In the genomic region with DNA sequence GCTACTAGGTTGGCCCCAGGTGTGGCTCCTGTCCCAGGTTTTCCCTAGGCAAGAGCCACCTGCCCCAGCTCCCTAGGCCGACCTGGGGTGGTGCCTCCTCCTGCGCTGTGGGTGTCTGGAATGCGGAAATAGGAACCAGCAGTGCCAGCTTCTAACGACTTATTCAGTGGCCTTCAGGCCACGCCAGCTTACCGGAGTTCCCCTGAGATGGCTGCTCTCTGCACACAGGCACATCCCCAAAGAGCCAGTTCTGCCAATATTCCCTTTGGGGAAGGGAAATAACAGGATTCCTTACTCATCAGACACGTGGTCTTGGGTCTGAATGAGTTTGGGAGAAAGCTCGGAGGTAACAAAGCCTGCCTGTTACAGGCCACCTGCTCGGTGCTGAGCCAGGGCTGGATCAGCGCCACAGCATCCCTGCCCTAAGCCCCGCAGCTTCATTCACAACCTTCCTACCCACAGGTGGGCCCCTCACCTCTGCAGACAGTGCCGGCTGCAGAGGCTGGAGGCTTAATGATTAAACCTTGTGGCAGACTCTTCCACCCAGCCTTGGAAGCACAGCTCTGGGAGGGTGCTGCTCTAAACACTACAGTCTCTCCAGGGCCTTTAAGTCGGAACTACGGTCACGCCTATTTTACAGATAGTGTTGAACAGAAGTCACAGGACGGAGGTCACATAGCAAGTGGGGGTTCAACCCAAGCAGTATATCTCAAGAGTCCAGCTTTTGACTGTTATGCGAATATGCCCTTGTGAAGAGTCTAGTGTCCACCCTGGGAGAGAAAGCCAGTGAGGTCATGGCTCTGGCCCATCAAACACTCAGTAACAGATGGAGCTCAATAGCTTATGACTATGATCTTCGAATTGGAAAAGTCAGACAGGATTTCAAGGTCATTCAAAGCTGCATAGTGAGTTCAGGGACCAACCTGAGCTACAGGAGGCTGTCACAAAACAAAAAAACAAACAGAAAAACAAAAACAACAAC, we compare ENCODE assay signal across 9 mouse cellular contexts. TPM values are rescaled to one million over a fixed set of nuclear protein-coding genes. Genes with fewer than 3 reads are reported as not detected.
DNase-seq lines count a peak whose midpoint lies in the region; ATAC-seq and TF ChIP-seq lines count a peak whose summit lies in the region.
"Had no signal": no experiment of that assay in that cellular context is flagged by ENCODE, and none has a peak within 500 bp of the region (broad histone marks: within the 10 kb centered on the region; RNA-seq: fewer than 3 reads in every experiment).

No protein-coding gene starts in this region.

- no peak for TF ChIP-seq EP300 in lung, postnatal 0 days (IDR thresholded peaks at IDR 0.05)

- no peak for TF ChIP-seq CTCF in gastrocnemius, adult 2 months (IDR thresholded peaks at IDR 0.05)
- no peak for TF ChIP-seq CTCF in lung, postnatal 0 days (IDR thresholded peaks at IDR 0.05)

- H3K27ac ChIP-seq in gastrocnemius, adult 2 months, result 0 out of 2 replicates have a peak overlapping the region, but pooled peaks have one; percentile 6
- peak overlapping the region; percentile 69 for H3K27ac ChIP-seq in embryonic facial prominence, embryonic 13.5 days
- peak overlapping the region; percentile 68 for H3K27ac ChIP-seq in kidney, embryonic 14.5 days (ENCODE audit: low read depth, low read length)
- peak overlapping the region; percentile 68 for H3K27ac ChIP-seq in lung, postnatal 0 days (ENCODE audit: low read length)

- peaks cover 40% of the 10 kb centered on the region for H3K4me1 ChIP-seq in embryonic facial prominence, embryonic 13.5 days
- H3K4me1 ChIP-seq in kidney, embryonic 14.5 days (ENCODE audit: control insufficient read depth, insufficient read depth, low read length), result peaks cover 25% of the 10 kb centered on the region
- H3K4me1 ChIP-seq in lung, postnatal 0 days (ENCODE audit: insufficient read depth, low read depth, low read length), result peaks cover 5% of the 10 kb centered on the region; the same call in 1 of the 2 replicates

- 0 out of 2 replicates have a peak overlapping the region, but pooled peaks have one; percentile 21 for H3K9ac ChIP-seq in embryonic facial prominence, embryonic 13.5 days
- H3K9ac ChIP-seq in kidney, embryonic 14.5 days (ENCODE audit: low read depth, low read length), result peak overlapping the region; percentile 14; the same call in 1 of the 2 replicates
- no peak overlapping the region for H3K9ac ChIP-seq in lung, postnatal 0 days (replicated peaks; ENCODE audit: low read depth)

- peak; percentile 65; the same call in 1 of the 2 replicates for ATAC-seq in embryonic facial prominence, embryonic 13.5 days (ENCODE audit: insufficient number of reproducible peaks, insufficient read depth, low FRiP score, low TSS enrichment, low read depth)
- ATAC-seq in kidney, embryonic 14.5 days (ENCODE audit: low FRiP score, low TSS enrichment), result peak; percentile 74
- peak; percentile 93 for ATAC-seq in lung, postnatal 0 days

- no peaks in the 10 kb centered on the region for H3K36me3 ChIP-seq in embryonic facial prominence, embryonic 13.5 days
- H3K36me3 ChIP-seq in kidney, embryonic 14.5 days (ENCODE audit: control insufficient read depth, insufficient read depth, low read length), result no peaks in the 10 kb centered on the region
- no peaks in the 10 kb centered on the region for H3K36me3 ChIP-seq in lung, postnatal 0 days (ENCODE audit: insufficient read depth, low read length)

- peak overlapping the region; percentile 39 for H3K4me2 ChIP-seq in embryonic facial prominence, embryonic 13.5 days
- peak overlapping the region; percentile 21; the same call in 1 of the 2 replicates for H3K4me2 ChIP-seq in kidney, embryonic 14.5 days (replicated peaks; ENCODE audit: low read depth, low read length)
- peak overlapping the region; percentile 33; the same call in 1 of the 2 replicates for H3K4me2 ChIP-seq in lung, postnatal 0 days (replicated peaks; ENCODE audit: low read depth, low read length)

- DNase-seq in gastrocnemius, adult 2 months, result no peak
- no peak for DNase-seq in gastrocnemius, postnatal 25 days
- DNase-seq in lung, postnatal 0 days (ENCODE audit: low spot score), result peak; percentile 90
- no peak for DNase-seq in frontal cortex, postnatal 14 days (ENCODE audit: low spot score in 2 of 2)
- DNase-seq in frontal cortex, postnatal 25 days (ENCODE audit: low spot score in 2 of 2), result no peak
- no peak for DNase-seq in spleen, postnatal 14 days (ENCODE audit: low spot score in 2 of 2)

- intact Hi-C loops in gastrocnemius, adult 2 months (cut with DNase I), result no loop called here

- WGBS in embryonic facial prominence, embryonic 13.5 days, result 21% methylated on average over 18 of the region's 18 CpGs
- 32% methylated on average over 18 of the region's 18 CpGs for WGBS in kidney, embryonic 14.5 days
- WGBS in lung, postnatal 0 days, result 37% methylated on average over 18 of the region's 18 CpGs

- H3K9me3 ChIP-seq in embryonic facial prominence, embryonic 13.5 days, result no peaks in the 10 kb centered on the region
- no peaks in the 10 kb centered on the region for H3K9me3 ChIP-seq in kidney, embryonic 14.5 days (ENCODE audit: control insufficient read depth, low read length)
- H3K9me3 ChIP-seq in lung, postnatal 0 days (ENCODE audit: low read length), result no peaks in the 10 kb centered on the region

- no peak overlapping the region for H3K4me3 ChIP-seq in gastrocnemius, adult 2 months
- no peak overlapping the region for H3K4me3 ChIP-seq in embryonic facial prominence, embryonic 13.5 days
- H3K4me3 ChIP-seq in kidney, embryonic 14.5 days (ENCODE audit: low read length), result 0 out of 2 replicates have a peak overlapping the region, but pooled peaks have one; percentile 6
- no peak overlapping the region for H3K4me3 ChIP-seq in lung, postnatal 0 days (ENCODE audit: low read depth, low read length)

- no peaks in the 10 kb centered on the region for H3K27me3 ChIP-seq in embryonic facial prominence, embryonic 13.5 days
- H3K27me3 ChIP-seq in kidney, embryonic 14.5 days (ENCODE audit: control insufficient read depth, insufficient read depth, low read length), result no peaks in the 10 kb centered on the region
- H3K27me3 ChIP-seq in lung, postnatal 0 days (replicated peaks; ENCODE audit: insufficient read depth, low read length), result no peaks in the 10 kb centered on the region
- H3K27me3 ChIP-seq: CH12.LX had no signal

RNA-seq across cellular contexts. Expression of gene Sipa1l3, which starts 12.8 kb away (rescaled TPM):
- total RNA-seq in gastrocnemius, adult 2 months (2021), result 1 to 10 TPM; 7.0 to 9.2 TPM
- total RNA-seq in gastrocnemius, postnatal 25 days (2021), result 1 to 10 TPM; 7.3 to 8.1 TPM
- polyA plus RNA-seq in embryonic facial prominence, embryonic 13.5 days (2015; fragmentation: Nextera tagmentation; extraction: Ambion mirVana), result 21.5 and 23.9 TPM in 2 replicates
- 9.5 and 17.4 TPM in 2 replicates for polyA plus RNA-seq in kidney, embryonic 14.5 days (2014; fragmentation: Nextera tagmentation; extraction: Ambion mirVana)
- polyA plus RNA-seq in lung, postnatal 0 days (2015; fragmentation: Nextera tagmentation; extraction: Ambion mirVana), result 17.7 and 18.5 TPM in 2 replicates

Comparison
In these comparisons a context has a peak if more than half of its experiments do, and no peak if none do; other contexts are left out.
1. H3K27ac ChIP-seq: peak in every context shown above with its lines; median percentile 69 in embryonic facial prominence, embryonic 13.5 days; 68 in kidney, embryonic 14.5 days; 68 in lung, postnatal 0 days; 6 in gastrocnemius, adult 2 months.